Mouse (Mus musculus) MEL (cell line): ENCODE data around the gene Acyp1. TPM values are rescaled to one million over a fixed set of nuclear protein-coding genes. Genes with fewer than 3 reads are reported as not detected.

Experiments used
- DNase-seq: peaks from one replicate; pipeline ENCODE4 v3.0.0; 2011; ENCODE audit warnings: low read depth, low spot score
- H3K27ac ChIP-seq: 2 replicates; pipeline ENCODE4 v1.5.1; 2012; ENCODE audit warnings: low read depth, mild to moderate bottlenecking, control low read depth, low read length, moderate library complexity; ENCODE audit not compliant: control insufficient read depth
- H3K27me3 ChIP-seq, 2 experiments: fragments of 150-350 bp in 1 of 2; sonication (generic) in 1 of 2; 2 replicates each; pipeline ENCODE4 v1.6.1; 2012; ENCODE audit warnings: low read length in 2 of 2, mild to moderate bottlenecking in 2 of 2, improper control_type of control experiment in 1 of 2, moderate library complexity in 1 of 2; ENCODE audit not compliant: insufficient read depth in 2 of 2, control insufficient read depth in 1 of 2
- H3K36me3 ChIP-seq, 2 experiments: 2 replicates each; pipeline ENCODE4 v1.6.1; 2012 to 2014; ENCODE audit warnings: low read length in 2 of 2, improper control_type of control experiment in 1 of 2, inconsistent platforms in 1 of 2, mild to moderate bottlenecking in 1 of 2; ENCODE audit not compliant: insufficient read depth in 2 of 2, control insufficient read depth in 1 of 2
- H3K4me1 ChIP-seq, 2 experiments: fragments of 150-350 bp in 1 of 2; sonication (generic) in 1 of 2; 2 replicates each; pipeline ENCODE4 v1.6.1; 2012; ENCODE audit warnings: low read length in 2 of 2, improper control_type of control experiment in 1 of 2, mild to moderate bottlenecking in 1 of 2; ENCODE audit not compliant: insufficient read depth in 2 of 2, control insufficient read depth in 1 of 2
- H3K4me3 ChIP-seq, 2 experiments: fragments of 150-350 bp in 1 of 2; sonication (generic) in 1 of 2; 2 replicates each; pipeline ENCODE4 v1.5.1; 2012; ENCODE audit warnings: low read depth in 2 of 2, low read length in 2 of 2, mild to moderate bottlenecking in 2 of 2, moderate library complexity in 2 of 2, control low read depth in 1 of 2, improper control_type of control experiment in 1 of 2; ENCODE audit not compliant: control insufficient read depth in 1 of 2, insufficient read depth in 1 of 2
- H3K79me2 ChIP-seq: 2 replicates; pipeline ENCODE4 v1.6.1; 2012; ENCODE audit warnings: mild to moderate bottlenecking, low read length, moderate library complexity; ENCODE audit not compliant: control insufficient read depth, poor library complexity, insufficient read depth
- H3K9ac ChIP-seq: 2 replicates; pipeline ENCODE4 v1.6.1; 2012; ENCODE audit warnings: low read depth, mild to moderate bottlenecking, control low read depth, low read length, moderate library complexity; ENCODE audit not compliant: control insufficient read depth, poor library complexity, severe bottlenecking
- H3K9me3 ChIP-seq: fragments of 150-350 bp; sonication (generic); replicated peaks from 2 replicates; pipeline ENCODE4 v1.6.1; 2012; ENCODE audit warnings: mild to moderate bottlenecking, low read length, improper control_type of control experiment, moderate library complexity; ENCODE audit not compliant: insufficient read depth
- CTCF ChIP-seq, 3 experiments: IDR thresholded peaks in 2 of 3; conservative IDR thresholded peaks in 1 of 3; 2 replicates each; pipeline ENCODE4 v1.5.1; 2011 to 2012; ENCODE audit warnings: low read length in 3 of 3, low read depth in 2 of 3, mild to moderate bottlenecking in 2 of 3, improper control_type of control experiment in 1 of 3, inconsistent platforms in 1 of 3, mixed read lengths in 1 of 3, moderate library complexity in 1 of 3; ENCODE audit not compliant: control insufficient read depth in 1 of 3, insufficient read depth in 1 of 3, poor library complexity in 1 of 3, severe bottlenecking in 1 of 3
- E2F4 ChIP-seq: IDR thresholded peaks from 2 replicates; pipeline ENCODE4 v1.6.1; 2011; ENCODE audit warnings: low read depth, low read length, improper control_type of control experiment, borderline replicate concordance
- ETS1 ChIP-seq: IDR thresholded peaks from 2 replicates; pipeline ENCODE4 v1.6.1; 2012; ENCODE audit warnings: low read depth, mild to moderate bottlenecking, inconsistent platforms, low read length, improper control_type of control experiment, moderate library complexity
- GABPA ChIP-seq: IDR thresholded peaks from 2 replicates; pipeline ENCODE4 v1.6.1; 2012; ENCODE audit warnings: low read depth, mild to moderate bottlenecking, inconsistent platforms, low read length, improper control_type of control experiment, moderate library complexity
- HCFC1 ChIP-seq: IDR thresholded peaks from 2 replicates; pipeline ENCODE4 v1.6.1; 2012; ENCODE audit warnings: low read depth, mild to moderate bottlenecking, inconsistent platforms, low read length, improper control_type of control experiment, moderate library complexity
- JUND ChIP-seq: IDR thresholded peaks from 2 replicates; pipeline ENCODE4 v1.6.1; 2011; ENCODE audit warnings: low read depth, mild to moderate bottlenecking, improper control_type of control experiment, low read length
- KAT2A ChIP-seq: conservative IDR thresholded peaks from 2 replicates; pipeline ENCODE4 v1.6.1; 2012; ENCODE audit warnings: low read depth, low read length, improper control_type of control experiment, inconsistent platforms
- MAX ChIP-seq: IDR thresholded peaks from 2 replicates; pipeline ENCODE4 v1.6.1; 2011; ENCODE audit warnings: low read length, improper control_type of control experiment
- MEF2A ChIP-seq: IDR thresholded peaks from 2 replicates; pipeline ENCODE4 v1.6.1; 2014; ENCODE audit warnings: low read depth, mild to moderate bottlenecking, inconsistent platforms, low read length, improper control_type of control experiment; ENCODE audit not compliant: poor library complexity, insufficient replicate concordance, severe bottlenecking; ENCODE audit errors: extremely low read depth
- MXI1 ChIP-seq: IDR thresholded peaks from 2 replicates; pipeline ENCODE4 v1.6.1; 2011; ENCODE audit warnings: mild to moderate bottlenecking, low read depth, low read length, improper control_type of control experiment
- MYB ChIP-seq: IDR thresholded peaks from 2 replicates; pipeline ENCODE4 v1.6.1; 2011; ENCODE audit warnings: mild to moderate bottlenecking, low read depth, low read length, improper control_type of control experiment
- MYC ChIP-seq: IDR thresholded peaks from 2 replicates; pipeline ENCODE4 v1.6.1; 2011; ENCODE audit warnings: low read depth, mild to moderate bottlenecking, low read length, improper control_type of control experiment, moderate library complexity
- NRF1 ChIP-seq: IDR thresholded peaks from 2 replicates; pipeline ENCODE4 v1.6.1; 2014; ENCODE audit warnings: low read depth, mild to moderate bottlenecking, inconsistent platforms, low read length, improper control_type of control experiment, moderate library complexity; ENCODE audit not compliant: poor library complexity, insufficient read depth, severe bottlenecking
- POLR2A ChIP-seq, 2 experiments: IDR thresholded peaks; 2 replicates each; pipeline ENCODE4 v1.6.1; 2011 to 2012; ENCODE audit warnings: low read length in 2 of 2, mild to moderate bottlenecking in 2 of 2, control low read depth in 1 of 2, improper control_type of control experiment in 1 of 2, low read depth in 1 of 2, moderate library complexity in 1 of 2; ENCODE audit not compliant: control insufficient read depth in 1 of 2, insufficient read depth in 1 of 2, poor library complexity in 1 of 2
- RAD21 ChIP-seq: IDR thresholded peaks from 2 replicates; pipeline ENCODE4 v1.6.1; 2011; ENCODE audit warnings: mild to moderate bottlenecking, low read depth, low read length, improper control_type of control experiment
- RCOR1 ChIP-seq: IDR thresholded peaks from 2 replicates; pipeline ENCODE4 v1.6.1; 2012; ENCODE audit warnings: low read depth, mild to moderate bottlenecking, inconsistent platforms, low read length, improper control_type of control experiment
- SMC3 ChIP-seq: IDR thresholded peaks from 2 replicates; pipeline ENCODE4 v1.6.1; 2011; ENCODE audit warnings: low read depth, low read length, improper control_type of control experiment
- TAL1 ChIP-seq: IDR thresholded peaks from 2 replicates; pipeline ENCODE4 v1.6.1; 2012; ENCODE audit warnings: mild to moderate bottlenecking, inconsistent platforms, low read length, moderate library complexity, mixed read lengths
- UBTF ChIP-seq: IDR thresholded peaks from 2 replicates; pipeline ENCODE4 v1.6.1; 2012; ENCODE audit warnings: low read depth, mild to moderate bottlenecking, inconsistent platforms, low read length, improper control_type of control experiment, moderate library complexity, borderline replicate concordance; ENCODE audit not compliant: insufficient read depth
- USF2 ChIP-seq, 2 experiments: IDR thresholded peaks; 2 replicates each; pipeline ENCODE4 v1.6.1; 2011 to 2012; ENCODE audit warnings: improper control_type of control experiment in 2 of 2, low read length in 2 of 2, borderline replicate concordance in 1 of 2, inconsistent platforms in 1 of 2, low read depth in 1 of 2, mild to moderate bottlenecking in 1 of 2; ENCODE audit not compliant: insufficient read depth in 1 of 2
- ZC3H11A ChIP-seq: IDR thresholded peaks from 2 replicates; pipeline ENCODE4 v1.6.1; 2012; ENCODE audit warnings: low read depth, mild to moderate bottlenecking, inconsistent platforms, low read length, improper control_type of control experiment
- ZKSCAN1 ChIP-seq: IDR thresholded peaks from 2 replicates; pipeline ENCODE4 v1.6.1; 2012; ENCODE audit warnings: low read depth, mild to moderate bottlenecking, inconsistent platforms, low read length, improper control_type of control experiment, moderate library complexity
- polyA plus RNA-seq, 2 experiments: library from polyadenylated mRNA; stranded (reverse) in 1 of 2; unstranded in 1 of 2; fragments of >175 nt in 1 of 2; fragments of >200 nt in 1 of 2; gene quantifications; 2 replicates each; pipeline versions ENCODE4 v1.2.1 to v1.2.4; 2012; ENCODE audit warnings: low replicate concordance in 2 of 2, low read depth in 1 of 2; ENCODE audit not compliant: insufficient read length in 2 of 2, insufficient read depth in 1 of 2, missing spikeins in 1 of 2
- total RNA-seq: library from RNA; depleted of rRNA; stranded (reverse); fragments of 300-350 nt; gene quantifications from 2 replicates; pipeline ENCODE4 v1.2.3, GENCODE M21; 2012

The Acyp1 gene
- total and polyA plus RNA-seq, 3 experiments, result 47.4 to 54.5 TPM; not detected in 1

DNA sequence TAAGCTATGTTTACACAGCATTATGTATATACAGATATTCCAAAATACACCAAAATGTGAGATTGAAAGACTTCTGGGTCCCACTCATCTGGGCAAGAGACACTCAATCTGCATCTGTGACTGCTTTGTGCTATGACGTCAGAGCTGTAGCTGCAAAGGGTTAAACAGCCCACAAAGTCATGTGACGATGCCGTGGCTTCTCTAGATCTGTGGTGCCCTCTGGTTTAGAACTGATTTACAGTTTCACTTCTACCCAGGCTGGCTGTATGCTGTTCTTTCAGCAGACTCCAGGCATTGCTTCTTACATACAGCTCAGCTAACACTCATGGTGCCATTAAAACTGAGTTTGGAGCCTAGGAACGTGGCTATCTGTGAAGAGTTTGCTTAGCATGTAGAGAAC is 16.5 kb upstream of the Acyp1 start:
- H3K9ac ChIP-seq, result no peak overlapping the region
- no peaks in the 10 kb centered on the region for H3K9me3 ChIP-seq
- no peaks in the 10 kb centered on the region for H3K79me2 ChIP-seq
- H3K36me3 ChIP-seq, result peaks cover 0 to 11% of the 10 kb centered on the region in 2 experiments; a peak in 2 of 4 replicates
- no peak overlapping the region for H3K27ac ChIP-seq
- no peaks in the 10 kb centered on the region for H3K27me3 ChIP-seq
- DNase-seq, result no peak
- TF ChIP-seq SMC3 (no peak), USF2 (IDR thresholded peaks at IDR 0.05; ENCODE audit: borderline replicate concordance in 1 of 2, insufficient read depth in 1 of 2, low read depth in 1 of 2, low read length in 2 of 2) (no peak), GABPA (no peak), RCOR1 (no peak)
- no peak overlapping the region for H3K4me3 ChIP-seq
- no peaks in the 10 kb centered on the region for H3K4me1 ChIP-seq

DNA sequence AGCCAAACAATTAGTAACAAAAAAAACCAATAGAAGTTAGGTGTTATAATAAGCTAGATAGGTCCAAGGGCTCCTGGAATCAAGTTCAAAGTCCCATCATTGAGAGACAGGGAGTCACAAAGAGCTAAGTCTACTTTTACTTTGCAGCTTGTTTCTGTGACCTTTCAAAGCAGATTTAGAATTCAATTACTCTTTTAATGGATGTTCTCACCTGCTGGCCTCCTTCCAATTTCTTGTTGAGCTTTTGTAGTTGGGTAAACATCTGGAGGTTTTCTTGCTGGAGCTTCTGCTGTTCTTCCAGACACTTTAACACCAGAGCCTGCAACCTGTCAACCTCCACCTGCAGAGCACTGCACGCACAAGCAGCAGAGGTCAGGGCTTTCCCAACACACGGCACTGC is 15.0 kb upstream of the Acyp1 start:
- Histone ChIP-seq H3K4me1 (no peaks in the 10 kb centered on the region), H3K4me3 (no peak overlapping the region), H3K27me3 (no peaks in the 10 kb centered on the region), H3K36me3 (peaks cover 0 to 11% of the 10 kb centered on the region in 2 experiments; a peak in 2 of 4 replicates), H3K9ac (no peak overlapping the region), H3K79me2 (no peaks in the 10 kb centered on the region), H3K9me3 (no peaks in the 10 kb centered on the region), H3K27ac (no peak overlapping the region)
- no peak for TF ChIP-seq JUND
- no peak for TF ChIP-seq KAT2A
- no peak for TF ChIP-seq E2F4
- TF ChIP-seq TAL1, result no peak
- TF ChIP-seq POLR2A (IDR thresholded peaks at IDR 0.05; ENCODE audit: control insufficient read depth in 1 of 2, insufficient read depth in 1 of 2, low read depth in 1 of 2, low read length in 2 of 2, poor library complexity in 1 of 2), result no peak
- TF ChIP-seq RAD21, result no peak
- no peak for TF ChIP-seq MYC
- no peak for TF ChIP-seq MAX
- no peak for TF ChIP-seq USF2 (IDR thresholded peaks at IDR 0.05; ENCODE audit: borderline replicate concordance in 1 of 2, insufficient read depth in 1 of 2, low read depth in 1 of 2, low read length in 2 of 2)
- TF ChIP-seq ZC3H11A, result no peak
- TF ChIP-seq MXI1, result no peak
- TF ChIP-seq SMC3, result no peak
- TF ChIP-seq UBTF, result no peak
- no peak for TF ChIP-seq MEF2A
- TF ChIP-seq ZKSCAN1, result no peak
- TF ChIP-seq ETS1, result no peak
- TF ChIP-seq HCFC1, result no peak
- no peak for TF ChIP-seq NRF1
- no peak for TF ChIP-seq MYB
- TF ChIP-seq CTCF (IDR thresholded peaks at IDR 0.05 in 2 of 3, conservative IDR thresholded peaks at IDR 0.05 in 1 of 3; ENCODE audit: control insufficient read depth in 1 of 3, insufficient read depth in 1 of 3, low read depth in 2 of 3, low read length in 3 of 3, poor library complexity in 1 of 3, severe bottlenecking in 1 of 3), result no peak
- DNase-seq, result no peak
